Mouse (Mus musculus): ENCODE measurements around the gene Lhpp.

The Lhpp gene

GRCm38 (mm10) chr7:132736099-132736862, 125.8 kb downstream of the Lhpp start:
- DNase-seq (ENCODE audit: low read depth, low spot score), result peak; percentile 43

GRCm38 (mm10) chr7:132738844-132739243, 128.4 kb downstream of the Lhpp start:
- DNase-seq (ENCODE audit: low read depth, low spot score), result no peak

DNA sequence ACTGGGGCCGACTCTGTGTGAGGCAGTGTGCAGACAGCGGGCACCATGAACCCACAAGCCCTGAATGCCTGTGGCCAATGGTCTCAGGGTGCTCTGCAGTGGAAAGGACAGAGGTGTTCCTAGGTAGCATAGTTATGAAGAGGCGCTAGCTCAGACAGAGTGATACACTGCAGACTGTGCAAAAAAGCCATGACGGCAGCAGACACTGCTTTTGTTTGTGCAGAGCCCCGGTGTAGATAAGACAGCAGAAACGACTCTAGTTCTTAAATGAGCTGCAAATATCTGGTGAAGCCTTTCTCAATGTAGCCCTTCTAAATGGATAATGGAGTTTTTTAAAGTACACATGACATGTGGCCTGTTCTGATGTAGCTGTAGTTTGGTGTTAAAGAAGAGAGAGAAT, 129.4 kb downstream of the Lhpp start:
- DNase-seq (ENCODE audit: low read depth, low spot score), result no peak

DNA sequence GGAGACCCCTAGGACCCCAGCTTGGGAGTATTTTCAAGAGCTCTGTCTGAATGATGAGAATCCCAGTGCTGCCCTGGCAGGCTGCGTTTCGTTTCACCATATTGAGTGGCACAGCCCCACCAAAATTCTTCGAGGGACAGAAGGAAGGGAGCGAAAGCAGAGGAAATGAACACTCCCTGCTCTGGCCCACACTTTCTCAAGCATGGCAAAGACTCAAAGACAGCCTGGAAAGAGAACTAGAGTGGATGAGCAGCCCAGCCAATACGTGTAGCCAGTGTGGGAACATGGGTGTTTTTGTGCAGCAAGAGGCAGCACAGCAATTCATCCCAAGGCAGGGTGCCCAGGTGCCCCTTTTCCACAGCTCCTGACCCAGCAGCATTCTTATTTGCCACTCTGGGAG, 132.5 kb downstream of the Lhpp start:
- DNase-seq (ENCODE audit: low read depth, low spot score), result no peak

DNA sequence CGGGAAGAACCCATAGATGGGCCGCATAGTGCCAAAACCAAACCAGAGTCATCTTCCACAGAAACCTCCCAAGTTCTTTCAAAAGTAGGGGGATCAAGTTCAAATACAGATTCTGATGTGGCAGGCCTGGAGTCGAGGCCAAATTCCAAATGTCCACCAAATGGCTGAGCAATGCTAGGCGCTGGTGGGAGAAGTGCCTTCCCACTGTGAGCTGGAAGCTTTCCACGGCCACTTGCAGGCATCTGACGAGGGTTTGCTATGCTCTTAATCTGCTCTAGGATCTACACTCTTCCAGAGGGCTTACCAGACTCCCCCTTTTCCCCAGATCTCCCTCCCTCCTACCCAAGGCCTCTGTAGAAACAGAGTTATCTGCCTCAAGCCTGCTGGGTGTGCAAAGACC, 136.7 kb downstream of the Lhpp start:
- DNase-seq (ENCODE audit: low read depth, low spot score), result no peak

GRCm38 (mm10) chr7:132748076-132748769, 137.8 kb downstream of the Lhpp start:
- no peak for DNase-seq (ENCODE audit: low read depth, low spot score)

GRCm38 (mm10) chr7:132749504-132749903, 139.1 kb downstream of the Lhpp start:
- DNase-seq (ENCODE audit: low read depth, low spot score), result no peak

DNA sequence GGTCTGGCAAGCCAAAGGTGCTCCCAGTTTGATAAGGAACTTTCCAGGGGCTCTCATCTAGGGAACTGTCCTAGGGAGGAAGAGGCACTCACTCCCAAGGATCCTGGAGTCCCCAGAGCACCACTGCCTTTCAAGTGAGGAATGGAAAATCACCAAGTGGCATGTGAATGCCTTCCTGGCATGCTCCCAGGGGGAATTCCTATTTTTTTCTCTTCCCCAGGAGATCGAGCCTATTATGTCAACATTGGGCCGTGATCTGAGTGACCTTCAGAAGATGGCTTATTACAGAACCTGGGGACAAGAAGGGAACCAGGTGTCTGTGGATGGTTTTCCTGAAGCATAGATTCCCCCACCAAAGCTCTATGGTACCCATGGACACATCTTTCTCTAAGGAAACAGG, 141.3 kb downstream of the Lhpp start:
- DNase-seq (ENCODE audit: low read depth, low spot score), result no peak

DNA sequence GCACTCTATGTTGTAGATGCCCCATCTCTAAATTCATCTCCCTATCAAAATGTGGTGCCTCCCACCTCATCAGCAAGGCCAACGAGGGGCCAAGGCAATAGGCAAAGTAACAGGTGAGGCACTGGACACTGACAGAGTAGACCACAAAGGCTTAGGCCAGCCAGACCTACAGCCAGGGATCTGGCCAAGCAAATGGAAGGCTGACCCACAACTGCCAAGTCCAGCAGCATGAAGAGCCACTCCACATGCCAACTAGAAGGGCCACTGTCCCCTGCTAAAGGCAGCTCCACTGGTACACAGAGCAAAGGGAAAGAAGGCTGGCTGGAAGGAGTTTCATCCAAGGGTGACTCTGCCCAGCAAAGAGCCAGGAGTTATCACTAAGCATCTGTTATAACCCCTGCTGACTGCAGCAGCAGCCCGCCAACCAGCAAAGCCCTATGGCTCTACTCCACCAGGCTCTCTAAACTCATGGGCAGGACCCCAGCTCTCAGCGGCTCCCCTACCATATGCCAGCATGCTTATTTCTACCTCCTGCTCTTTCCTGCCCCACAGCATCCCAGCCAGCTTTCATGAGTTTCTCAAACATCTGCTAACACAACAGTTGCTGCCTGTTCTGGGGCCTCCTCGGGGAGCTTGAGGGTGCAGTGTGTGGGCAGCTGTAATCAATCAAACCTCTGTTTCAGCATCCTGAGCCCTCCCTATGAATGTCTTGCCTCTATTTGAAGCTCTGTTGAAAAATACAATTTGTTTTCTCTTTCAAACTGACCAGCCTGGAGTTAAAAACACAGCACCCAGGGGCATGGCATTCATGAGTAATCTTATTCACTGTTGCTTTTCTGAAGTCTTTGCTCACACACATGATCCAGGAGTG, 143.3 kb downstream of the Lhpp start:
- DNase-seq (ENCODE audit: low read depth, low spot score), result peak; percentile 45

GRCm38 (mm10) chr7:132754389-132754750, 143.9 kb downstream of the Lhpp start:
- no peak for DNase-seq (ENCODE audit: low read depth, low spot score)
